11 mouse cellular contexts compared by ENCODE assay signal in the genomic region with DNA sequence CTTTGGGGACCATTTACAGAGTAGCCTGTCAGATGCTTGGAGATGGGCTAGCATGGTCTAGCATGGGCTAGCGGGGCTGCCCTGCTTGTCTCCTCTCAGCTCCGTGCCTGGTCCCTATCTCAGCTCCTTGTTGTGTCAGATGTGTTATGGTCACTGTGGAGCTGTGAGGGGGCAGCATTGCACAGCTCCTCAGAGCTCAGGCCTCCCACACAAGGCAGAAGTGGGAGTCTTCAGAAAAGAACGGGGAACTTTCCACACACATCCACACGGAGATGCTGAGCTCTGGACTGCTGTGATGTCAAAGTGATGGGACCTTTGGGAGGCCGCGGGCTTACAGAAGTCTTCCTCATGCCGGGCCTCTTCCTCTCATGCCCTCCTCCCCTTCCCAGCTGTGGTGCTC.
A peak's percentile ranks its signal among the peaks of the same experiment; 100 is the strongest.
DNase-seq lines count a peak whose midpoint lies in the region; TF ChIP-seq lines count a peak whose summit lies in the region.
"Had no signal": no experiment of that assay in that cellular context is flagged by ENCODE, and none has a peak within 500 bp of the region (broad histone marks: within the 10 kb centered on the region; RNA-seq: fewer than 3 reads in every experiment).

No protein-coding gene starts in this region.

- intact Hi-C loops in gastrocnemius, postnatal 14 days (cut with DNase I; ENCODE audit: low total_unique reads), result no loop called here

- peak; percentile 45 for TF ChIP-seq CTCF in layer of hippocampus, adult 2 months (conservative IDR thresholded peaks at IDR 0.05)

- 92% methylated on average over 7 of the region's 7 CpGs for WGBS in limb, embryonic 10.5 days

- H3K9me3 ChIP-seq in limb, embryonic 10.5 days (replicated peaks), result no peaks in the 10 kb centered on the region
- H3K9me3 ChIP-seq: liver, embryonic 15.5 days had no signal

- H3K4me1 ChIP-seq in brown adipose tissue, adult 24 weeks (ENCODE audit: control insufficient read depth, insufficient read depth, insufficient read length, low read length), result peaks cover 37% of the 10 kb centered on the region
- peaks cover 16% of the 10 kb centered on the region; the same call in 1 of the 2 replicates for H3K4me1 ChIP-seq in limb, embryonic 10.5 days

- no peak overlapping the region for H3K4me3 ChIP-seq in layer of hippocampus, adult 2 months
- no peak overlapping the region for H3K4me3 ChIP-seq in brown adipose tissue, adult 24 weeks (ENCODE audit: insufficient read depth, low read depth, low read length)
- no peak overlapping the region for H3K4me3 ChIP-seq in limb, embryonic 10.5 days
- H3K4me3 ChIP-seq: liver, embryonic 15.5 days had no signal

- H3K36me3 ChIP-seq in limb, embryonic 10.5 days, result peaks cover 41% of the 10 kb centered on the region

- peak; percentile 39 for DNase-seq in gastrocnemius, postnatal 14 days
- no peak for DNase-seq in gastrocnemius, postnatal 4 days (ENCODE audit: low spot score in 2 of 2)
- no peak for DNase-seq in layer of hippocampus, adult 2 months (ENCODE audit: low spot score in 2 of 2)
- DNase-seq in layer of hippocampus, postnatal 36 days, result no peak
- no peak for DNase-seq in limb, embryonic 10.5 days (ENCODE audit: low spot score)
- no peak for DNase-seq in adrenal gland, adult (ENCODE audit: inconsistent age in 2 of 2, low spot score in 1 of 2)
- no peak for DNase-seq in layer of hippocampus, adult 11-12 months (ENCODE audit: low spot score)
- DNase-seq: cerebellum, adult 2 months had no signal

- peak overlapping the region; percentile 10; the same call in 1 of the 2 replicates for H3K27ac ChIP-seq in layer of hippocampus, adult 2 months
- peak overlapping the region; percentile 96 for H3K27ac ChIP-seq in brown adipose tissue, adult 24 weeks (replicated peaks; ENCODE audit: low read depth, low read length)
- peak overlapping the region; percentile 75 for H3K27ac ChIP-seq in limb, embryonic 10.5 days
- H3K27ac ChIP-seq: hindbrain, embryonic 14.5 days; liver, embryonic 15.5 days had no signal

- no peaks in the 10 kb centered on the region for H3K27me3 ChIP-seq in limb, embryonic 10.5 days (ENCODE audit: low read depth, poor library complexity, severe bottlenecking)
- H3K27me3 ChIP-seq: liver, embryonic 15.5 days had no signal

Comparison
In these comparisons a context has a peak if more than half of its experiments do, and no peak if none do; other contexts are left out.
1. H3K27ac ChIP-seq: peak in every context shown above with its lines; median percentile 96 in brown adipose tissue, adult 24 weeks; 75 in limb, embryonic 10.5 days; 10 in layer of hippocampus, adult 2 months.